Mouse (Mus musculus): ENCODE data around the gene Gtf2f2.
"Not testable (repeated sequence)": the region's sequence is repeated elsewhere in the genome, so short reads cannot be mapped to it uniquely, and the experiment has no call there.

Gene Gtf2f2

DNA sequence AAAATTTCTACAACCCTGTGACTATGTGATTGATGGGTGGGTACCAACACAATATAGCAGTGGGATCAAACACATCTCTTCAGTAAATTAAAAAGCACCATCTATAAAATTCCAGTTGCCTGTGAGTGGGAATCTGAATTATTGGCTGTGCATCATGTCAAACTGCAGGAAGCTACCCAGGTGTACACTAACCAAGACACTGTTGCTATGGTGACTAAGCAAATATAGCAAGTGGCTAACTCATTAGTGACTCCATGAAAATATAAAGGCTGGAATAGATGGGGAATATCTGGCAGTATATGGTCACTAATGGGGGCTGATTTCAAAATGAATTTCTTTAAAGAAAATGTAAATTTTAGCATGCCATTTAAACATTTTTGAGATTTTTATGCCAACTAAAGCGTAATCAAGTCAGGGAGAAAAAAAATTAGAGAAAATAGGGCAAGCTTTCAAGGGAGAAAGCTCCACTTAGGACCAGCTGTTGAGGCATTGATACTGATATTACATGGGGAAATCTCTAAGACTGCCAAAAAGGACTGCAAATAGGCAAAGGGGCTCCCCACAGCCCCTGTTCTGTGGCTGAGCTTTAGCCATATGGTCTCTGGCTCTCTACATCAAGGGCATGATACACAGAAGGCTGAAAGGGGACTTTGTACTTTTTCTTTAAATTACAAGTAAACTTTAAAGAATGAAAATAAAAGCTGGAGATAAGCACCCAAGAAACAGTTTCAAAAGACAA, 87.2 kb downstream of the Gtf2f2 start:
- no peak for DNase-seq (ENCODE audit: low spot score in 2 of 2)

DNA sequence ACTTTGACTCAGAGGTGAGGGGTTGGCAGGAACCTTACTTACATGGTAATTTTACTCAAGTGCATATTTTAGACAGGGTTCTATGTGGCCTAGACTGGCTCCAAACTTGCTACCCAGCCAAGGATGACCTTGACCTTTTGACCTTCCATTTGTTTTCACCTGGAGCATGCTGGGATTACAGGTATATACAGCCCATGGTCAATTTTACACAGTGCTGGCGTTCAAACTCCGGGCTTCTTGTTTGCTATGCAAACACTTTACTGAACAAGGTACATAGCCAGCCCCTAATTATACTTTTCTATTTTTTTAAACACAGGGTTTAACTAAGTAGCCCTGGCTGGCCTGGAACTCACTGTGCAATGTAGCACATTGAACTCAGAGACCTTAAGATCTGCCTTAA, 98.0 kb downstream of the Gtf2f2 start:
- no peak for DNase-seq (ENCODE audit: low spot score in 2 of 2)

DNA sequence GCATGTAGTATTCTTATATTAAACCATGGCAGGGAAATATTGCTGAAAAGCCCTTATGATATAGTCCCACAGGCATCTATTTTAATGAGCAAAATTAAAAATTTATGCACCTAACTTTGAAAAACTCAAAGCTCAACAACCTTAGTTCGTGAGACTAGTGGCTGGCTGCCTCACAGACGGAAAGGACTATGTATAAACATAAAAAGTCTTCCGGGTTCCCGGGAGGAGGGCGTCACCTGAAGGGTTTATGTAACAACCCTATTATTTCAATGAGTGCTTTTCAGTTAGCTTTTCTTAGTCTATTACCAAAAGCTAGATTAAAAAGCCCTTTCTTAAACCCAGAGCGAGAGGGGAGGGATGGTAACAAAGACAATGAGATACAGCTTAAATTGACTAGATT, 98.7 kb downstream of the Gtf2f2 start:
- no peak for DNase-seq (ENCODE audit: low spot score in 2 of 2)

DNA sequence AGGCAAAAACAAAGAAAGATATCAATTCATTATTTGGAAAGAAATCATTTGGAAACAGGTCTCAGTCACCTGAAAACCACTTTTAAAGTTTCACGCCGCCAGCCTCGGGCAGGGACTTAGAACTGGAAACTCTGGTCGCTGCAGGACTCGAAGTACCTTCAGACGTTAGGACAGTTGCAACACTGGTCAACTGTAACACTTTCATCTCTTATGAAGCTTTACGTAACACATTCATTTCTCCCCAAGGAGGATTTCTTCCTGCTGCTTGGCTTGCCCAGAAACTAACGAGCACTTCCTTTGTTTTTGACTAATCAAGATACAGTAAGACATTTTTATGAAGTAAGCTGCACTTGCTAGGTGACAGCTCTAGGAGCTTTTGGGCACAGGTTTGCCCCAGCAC, 103.7 kb downstream of the Gtf2f2 start:
- no peak for DNase-seq (ENCODE audit: low spot score in 2 of 2)

DNA sequence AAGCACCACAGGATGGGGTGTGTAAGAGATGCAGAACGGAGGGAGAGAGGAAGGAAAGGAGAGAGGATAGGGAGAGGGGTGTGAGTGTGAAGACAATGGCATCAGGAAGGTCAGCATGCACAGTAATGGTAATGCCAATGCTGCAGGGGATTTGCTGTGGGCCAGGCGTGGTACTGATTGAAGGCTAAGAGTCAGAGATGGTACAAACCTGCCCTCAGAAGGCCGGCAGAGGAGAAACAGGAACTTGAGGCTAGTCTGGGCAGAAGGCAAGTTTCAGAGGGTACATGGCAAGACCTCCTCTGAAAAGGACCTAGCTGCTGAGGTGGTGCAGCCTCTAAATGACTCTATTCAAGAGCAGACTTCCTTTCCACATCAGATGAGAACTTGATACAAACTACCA, 105.7 kb downstream of the Gtf2f2 start:
- no peak for DNase-seq (ENCODE audit: low spot score in 2 of 2)

DNA sequence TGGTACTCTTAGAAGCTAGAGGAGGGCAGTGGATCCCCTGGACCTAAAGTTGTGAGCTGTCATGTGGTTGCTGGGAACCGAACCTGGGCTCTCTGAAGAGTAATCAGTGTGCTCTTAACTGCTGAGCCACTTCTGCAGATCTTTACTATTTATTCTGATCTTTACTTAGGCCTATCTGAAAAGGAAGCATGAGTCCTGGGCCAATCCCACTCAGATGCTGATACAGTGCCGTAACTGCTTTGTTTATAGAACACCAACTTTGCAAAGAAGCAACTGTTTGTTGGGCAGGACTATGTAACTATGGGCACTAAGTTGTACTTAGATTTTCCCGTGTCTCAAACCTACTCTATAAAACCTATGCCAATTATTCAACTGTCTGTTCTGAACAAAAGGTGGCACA, 107.5 kb downstream of the Gtf2f2 start:
- no peak for DNase-seq (ENCODE audit: low spot score in 2 of 2)

DNA sequence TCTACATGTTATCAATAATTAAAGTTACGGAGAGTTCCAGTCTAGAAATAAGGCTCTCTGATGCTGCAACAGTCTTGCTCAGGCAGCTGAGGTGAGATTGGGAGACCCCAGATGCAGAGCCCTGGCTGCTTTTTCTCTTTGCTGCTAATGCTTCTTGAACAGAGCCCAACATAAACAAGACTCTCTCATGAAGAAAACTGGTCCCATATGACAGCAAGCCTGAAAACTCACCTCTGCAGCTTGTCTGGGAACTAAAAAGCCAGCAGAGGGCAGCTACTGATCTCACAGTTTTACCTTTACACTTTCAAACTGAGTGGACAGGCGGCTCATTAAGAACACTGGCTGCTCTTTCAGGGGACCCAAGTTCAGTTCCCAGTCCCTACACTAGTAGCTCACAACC, 108.7 kb downstream of the Gtf2f2 start:
- no peak for DNase-seq (ENCODE audit: low spot score in 2 of 2)

DNA sequence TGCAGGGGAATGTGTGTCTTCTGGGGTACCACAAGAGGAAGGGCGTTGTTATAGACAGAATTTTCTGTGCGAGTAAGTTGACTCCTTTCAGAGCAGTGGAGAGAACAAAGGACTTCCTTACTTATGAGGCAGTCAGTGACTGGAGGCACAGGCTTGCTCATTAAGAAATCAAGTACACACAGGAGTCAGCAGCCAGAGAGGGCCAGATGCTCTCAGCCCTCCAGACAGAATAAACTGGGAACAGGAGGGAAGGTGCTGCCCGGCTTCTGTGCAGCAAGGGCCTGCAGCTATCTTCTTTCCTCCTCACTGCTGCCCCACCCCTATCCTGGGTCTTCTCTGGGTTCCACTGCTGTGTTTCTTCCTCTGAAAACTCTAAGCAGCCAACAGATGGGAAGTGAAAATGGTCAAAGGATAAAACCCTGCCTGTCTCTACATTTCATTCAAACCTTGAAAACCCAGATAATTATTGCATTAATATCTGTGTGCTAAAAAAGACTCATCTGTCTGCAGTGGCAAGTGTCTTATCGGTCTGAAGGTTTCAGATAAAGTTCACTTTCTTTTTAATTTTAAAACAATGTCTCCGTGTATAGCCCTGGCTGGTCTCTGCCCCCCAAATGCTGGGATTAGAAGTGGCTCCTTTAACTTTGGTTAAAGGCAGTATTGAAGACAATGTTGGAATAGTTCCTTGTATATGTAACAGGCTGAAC, 109.7 kb downstream of the Gtf2f2 start:
- no peak for DNase-seq (ENCODE audit: low spot score in 2 of 2)

DNA sequence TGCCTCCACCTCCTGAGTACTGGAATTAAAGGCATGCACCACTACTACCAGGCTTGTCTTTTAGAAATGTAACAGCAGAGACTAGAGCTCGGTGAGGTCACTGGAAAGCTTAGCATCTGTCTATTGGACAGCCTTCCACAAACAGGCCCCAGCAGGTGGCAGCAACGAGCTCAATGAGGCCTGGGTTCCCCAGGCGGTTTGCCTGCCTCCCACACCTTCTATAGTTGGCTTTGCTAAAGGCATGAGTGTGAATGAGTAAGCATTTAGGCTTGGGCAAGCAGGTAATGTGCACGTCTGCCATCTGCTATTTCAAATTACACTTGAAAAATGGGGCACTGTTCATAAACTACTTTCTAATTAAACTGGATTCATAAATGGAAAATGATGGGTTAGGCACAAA, 111.1 kb downstream of the Gtf2f2 start:
- peak; percentile 79 to 85 for DNase-seq (ENCODE audit: low spot score in 2 of 2)

DNA sequence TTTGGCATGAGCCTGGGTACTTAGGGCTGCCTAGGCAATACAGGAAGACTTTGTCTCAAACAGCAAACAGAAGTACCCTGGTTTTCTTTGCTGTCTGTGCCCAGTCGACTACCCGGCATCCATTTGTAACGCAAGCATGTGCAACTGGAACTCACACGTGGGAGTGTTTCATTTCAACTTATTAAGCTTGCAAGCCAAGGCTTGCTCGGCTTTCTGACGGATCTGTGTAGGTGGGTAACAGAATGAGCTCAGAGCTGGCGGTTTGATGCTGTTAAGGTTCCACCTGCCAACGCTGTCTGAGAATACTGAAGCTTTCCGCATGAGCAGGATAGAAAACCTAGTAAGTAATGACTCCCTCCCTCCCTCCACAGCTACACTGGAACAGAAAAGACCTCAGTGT, 118.5 kb downstream of the Gtf2f2 start:
- peak; percentile 38 to 53 for DNase-seq (ENCODE audit: low spot score in 2 of 2)

DNA sequence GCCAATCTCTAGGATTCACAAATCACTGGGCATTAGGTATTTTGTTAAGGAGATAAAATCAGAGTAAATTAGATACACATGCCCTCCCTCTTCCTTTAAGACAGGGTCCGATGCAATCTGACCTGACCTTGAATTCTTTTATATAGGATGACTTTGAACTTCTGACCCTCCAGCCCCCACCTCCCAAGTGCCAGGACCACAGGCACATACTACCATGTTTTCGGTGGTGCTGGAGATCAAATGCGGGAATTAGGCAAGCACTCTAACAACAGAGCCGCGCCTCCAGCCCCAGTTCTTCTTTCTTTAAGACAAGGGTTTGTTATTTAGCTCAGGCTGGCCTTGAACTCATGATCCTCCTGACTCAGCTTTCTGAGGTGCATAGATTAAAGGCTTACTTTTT, 126.8 kb downstream of the Gtf2f2 start:
- DNase-seq (ENCODE audit: low spot score in 2 of 2) = no peak

DNA sequence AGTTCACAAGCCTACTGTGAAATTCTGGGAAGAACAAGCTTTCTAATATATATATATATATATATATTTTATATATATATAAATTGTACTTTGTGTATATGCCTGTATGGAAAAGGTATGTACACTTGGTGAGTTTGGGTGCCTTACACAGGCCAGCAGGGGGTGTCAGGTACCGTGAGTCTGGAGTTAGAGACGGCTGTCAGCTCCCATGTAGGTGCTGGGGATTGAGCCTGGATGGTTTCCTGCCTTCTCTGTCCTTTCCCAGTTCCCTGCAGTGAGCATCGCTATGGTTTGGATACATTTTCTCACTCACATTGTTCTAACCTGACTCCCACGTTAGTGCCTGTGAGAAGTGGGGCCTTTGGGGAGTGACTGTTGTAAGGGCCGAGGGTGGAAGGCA, 127.3 kb downstream of the Gtf2f2 start:
- DNase-seq (ENCODE audit: low spot score in 2 of 2) = no peak

DNA sequence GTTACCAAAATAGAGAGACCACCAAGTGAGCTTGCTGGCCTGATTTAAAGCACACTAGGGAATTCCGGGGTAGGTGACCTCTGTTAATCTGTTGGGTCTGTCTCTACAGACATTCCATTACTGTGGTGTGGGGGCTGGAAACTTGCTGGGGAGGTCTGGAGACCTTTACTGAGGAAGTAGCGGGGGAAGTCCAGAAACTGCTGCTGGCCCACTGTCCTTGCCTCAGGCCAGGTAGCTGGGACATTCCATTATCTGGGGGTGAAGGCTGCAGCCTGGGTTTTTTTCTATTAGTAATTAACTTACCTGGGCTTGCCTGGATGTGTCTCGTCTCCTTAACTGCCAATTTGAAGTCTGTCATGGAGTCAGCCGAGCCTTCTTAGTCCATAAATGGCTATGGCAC, 128.8 kb downstream of the Gtf2f2 start:
- DNase-seq (ENCODE audit: low spot score in 2 of 2) = no peak

DNA sequence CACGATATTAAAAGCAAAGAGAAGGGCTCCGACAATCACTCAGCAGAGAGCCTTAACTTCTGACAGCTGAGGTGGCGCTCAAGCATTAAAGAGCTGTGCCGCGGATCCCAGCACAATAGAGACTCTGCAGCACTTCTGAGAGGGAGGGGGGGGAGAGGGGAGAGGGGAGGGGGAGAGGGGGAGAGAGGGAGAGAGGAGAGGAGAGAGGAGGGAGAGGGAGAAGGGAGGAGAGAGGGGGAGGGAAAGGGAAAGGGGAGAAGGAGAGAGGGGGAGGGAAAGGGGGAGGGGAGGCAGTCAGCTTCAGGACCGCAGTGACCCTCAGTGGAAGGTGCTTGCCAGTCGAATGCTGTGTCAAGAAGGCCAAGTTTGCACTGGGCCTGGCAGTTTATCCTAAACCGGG, 131.7 kb downstream of the Gtf2f2 start:
- no peak for DNase-seq (ENCODE audit: low spot score in 2 of 2)

DNA sequence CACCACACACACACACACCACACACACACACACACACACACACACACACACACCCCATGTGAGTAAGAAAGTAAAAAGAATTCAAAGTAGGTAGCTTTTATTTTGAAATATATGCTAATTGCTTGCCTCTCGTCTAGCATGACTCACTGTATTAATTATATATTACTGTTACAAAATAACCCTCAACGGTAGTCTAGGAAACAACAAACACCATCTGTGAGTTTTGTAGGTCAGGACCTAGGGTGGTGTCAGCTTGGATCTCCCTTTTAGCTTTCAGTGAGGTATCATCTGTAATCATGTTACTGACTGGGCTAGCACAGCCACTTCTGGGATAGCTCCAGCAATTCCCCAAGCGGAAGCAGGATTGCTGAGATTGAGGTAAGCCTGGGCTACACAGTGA, 133.4 kb downstream of the Gtf2f2 start:
- no peak for DNase-seq (ENCODE audit: low spot score in 2 of 2)

DNA sequence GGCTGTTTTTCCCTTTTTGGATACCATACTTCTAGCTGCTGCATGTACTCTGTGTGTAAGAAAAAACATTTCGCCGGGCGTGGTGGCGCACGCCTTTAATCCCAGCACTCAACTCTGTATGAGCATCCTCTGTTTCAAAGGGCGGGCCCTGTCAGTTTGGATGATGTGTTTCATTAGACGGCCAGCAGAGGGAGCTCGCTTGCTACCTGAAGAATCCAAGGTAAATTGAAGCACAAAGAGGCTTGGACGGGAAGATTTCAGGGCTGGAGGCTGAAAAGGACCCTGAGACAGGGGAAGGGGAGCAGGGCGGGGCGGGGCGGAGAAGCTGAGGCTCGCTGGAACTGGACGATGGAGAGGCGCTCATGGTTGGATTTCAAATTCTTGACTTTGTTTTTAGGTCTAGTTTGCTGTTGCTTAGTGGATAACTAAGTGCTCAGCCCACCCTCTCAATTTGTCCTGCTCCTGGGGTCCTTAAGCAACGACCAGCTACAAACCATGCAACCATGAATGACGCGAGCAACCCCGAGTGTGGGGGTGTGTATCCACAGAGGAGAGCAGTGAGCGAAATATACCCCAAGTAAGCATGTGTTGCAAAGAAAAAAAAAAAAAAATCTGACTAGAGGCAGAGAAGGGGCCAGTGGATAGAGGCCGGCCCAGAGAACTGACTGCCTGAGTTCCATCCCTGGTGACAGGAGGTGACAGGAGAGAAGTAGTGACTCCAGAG, 134.2 kb downstream of the Gtf2f2 start:
- peak; percentile 80 to 82 for DNase-seq (ENCODE audit: low spot score in 2 of 2)

DNA sequence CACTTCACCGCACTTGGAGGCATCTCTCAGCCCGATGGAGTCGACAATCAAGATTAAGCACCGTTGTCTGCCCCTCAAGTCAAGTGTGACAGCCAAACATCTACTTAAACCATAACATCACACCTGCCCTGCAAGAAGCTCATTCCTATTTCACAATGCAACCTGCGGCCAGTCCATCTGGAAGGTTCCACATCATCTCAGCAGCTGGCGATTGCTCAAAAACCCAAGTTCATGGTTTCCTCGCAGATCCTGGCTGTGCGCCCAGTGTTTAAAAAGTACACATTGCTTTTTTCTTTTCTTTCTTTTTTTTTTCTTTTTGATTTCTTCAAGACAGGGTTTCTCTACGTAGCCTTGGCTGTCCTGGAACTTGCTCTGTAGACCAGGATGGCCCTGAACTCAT, 137.1 kb downstream of the Gtf2f2 start:
- no peak for DNase-seq (ENCODE audit: low spot score in 2 of 2)

DNA sequence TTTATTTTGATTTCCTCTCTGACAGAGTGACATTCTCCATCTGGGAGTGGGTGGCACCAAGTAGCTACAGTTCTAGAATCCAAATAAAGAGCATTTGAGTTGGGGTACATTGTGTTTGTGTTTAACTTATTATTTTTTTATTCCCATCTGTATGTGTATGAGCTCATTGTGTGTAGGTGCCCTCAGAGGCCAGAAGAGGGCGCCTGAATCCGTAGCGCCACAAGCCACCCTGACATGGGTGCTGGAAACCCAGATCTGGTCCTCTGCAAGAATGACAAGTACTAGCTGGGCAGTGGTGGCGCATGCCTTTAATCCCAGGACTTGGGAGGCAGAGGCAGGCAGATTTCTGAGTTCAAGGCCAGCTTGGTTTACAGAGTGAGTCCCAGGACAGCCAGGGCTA, 138.9 kb downstream of the Gtf2f2 start:
- DNase-seq (ENCODE audit: low spot score in 2 of 2) = no peak

DNA sequence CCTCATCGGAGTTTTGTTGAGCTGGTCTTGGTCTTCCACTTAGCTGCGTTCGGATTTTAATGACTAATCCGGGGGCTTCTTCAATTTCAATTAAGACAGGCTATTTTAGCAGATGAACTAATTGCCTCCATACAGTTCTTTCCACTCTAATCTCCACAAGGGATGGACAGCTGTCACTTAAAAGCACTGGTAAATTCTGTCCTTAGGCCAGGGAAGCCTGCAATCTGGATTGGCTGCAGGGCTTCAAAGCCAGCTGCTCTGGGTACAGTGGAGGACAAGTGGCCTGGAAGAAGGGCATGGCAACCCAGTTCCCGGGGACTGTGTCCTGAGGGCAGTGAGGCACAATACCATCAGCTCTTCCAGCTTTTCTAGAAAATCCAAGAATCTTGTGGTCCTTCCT, 139.6 kb downstream of the Gtf2f2 start:
- DNase-seq (ENCODE audit: low spot score in 2 of 2) = no peak

DNA sequence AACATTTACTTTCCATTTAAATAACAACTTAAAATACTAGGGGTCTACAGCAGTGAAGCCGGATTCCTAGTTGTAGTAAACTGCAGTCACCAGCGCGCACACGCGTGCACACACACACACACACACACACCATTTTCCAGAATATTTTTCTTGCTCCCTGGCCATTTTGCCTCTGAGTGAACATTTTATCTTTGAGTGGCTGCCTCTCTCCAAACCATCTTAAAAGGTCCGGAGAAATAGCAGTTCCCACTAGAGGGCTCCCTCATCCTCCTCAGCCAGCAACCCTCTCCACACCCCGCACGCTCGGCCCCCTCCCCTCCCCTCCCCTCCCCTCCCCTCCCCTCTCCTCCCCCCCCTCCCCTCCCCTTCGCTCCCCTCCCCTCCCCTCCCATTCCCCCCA, 140.0 kb downstream of the Gtf2f2 start:
- no peak for DNase-seq (ENCODE audit: low spot score in 2 of 2)

DNA sequence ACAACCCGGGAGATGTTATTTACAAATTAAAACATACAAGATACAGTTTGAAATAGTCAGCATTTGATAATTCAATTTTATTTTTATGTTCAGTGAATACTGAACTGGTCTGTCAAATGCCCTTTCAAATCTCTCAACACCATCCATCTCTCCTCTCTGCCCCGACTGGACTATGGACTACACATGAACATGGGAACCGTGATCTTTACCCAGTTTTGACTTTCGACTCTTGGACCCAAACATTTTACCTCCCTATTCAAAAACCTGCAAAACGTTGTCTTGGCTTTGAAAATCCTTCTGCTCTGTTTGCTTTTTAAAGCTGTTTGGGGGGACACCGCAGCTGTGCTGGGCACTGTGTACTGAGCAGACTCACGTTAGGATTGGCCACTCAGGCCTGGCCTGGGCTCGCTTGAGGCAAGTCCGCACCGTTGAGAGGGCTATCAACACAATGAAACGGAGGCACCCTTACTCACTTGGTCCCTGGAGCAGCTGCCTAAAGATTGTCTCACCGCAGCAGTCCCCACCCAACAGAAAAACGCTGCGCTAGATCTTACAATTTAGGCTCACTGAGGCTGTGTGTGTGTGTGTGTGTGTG, 140.8 kb downstream of the Gtf2f2 start:
- DNase-seq (ENCODE audit: low spot score in 2 of 2) = no peak

DNA sequence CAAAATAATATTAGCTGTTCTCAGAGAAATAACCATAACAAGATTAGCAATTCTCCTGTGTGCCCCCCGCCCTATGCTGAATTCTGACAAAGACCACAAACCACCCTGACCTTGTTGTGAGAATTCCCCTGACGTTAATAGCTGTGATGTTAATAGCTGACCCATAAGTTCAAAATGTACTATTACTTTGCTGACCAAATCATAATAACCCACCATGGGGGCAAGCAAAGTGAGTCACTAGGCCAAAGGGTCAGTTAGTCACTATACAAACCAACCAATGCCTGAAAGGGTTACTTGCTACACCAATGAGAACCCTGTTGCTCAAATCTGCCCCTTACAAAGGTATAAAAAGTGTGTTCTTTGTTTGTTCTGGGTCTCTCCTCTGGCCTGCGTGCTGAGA, 142.6 kb downstream of the Gtf2f2 start:
- not testable (repeated sequence) for DNase-seq (ENCODE audit: low spot score in 2 of 2)
